Mouse (Mus musculus): ENCODE results near the gene Dlg2.
"Not testable (repeated sequence)": the region's sequence is repeated elsewhere in the genome, so short reads cannot be mapped to it uniquely, and the experiment has no call there.

The Dlg2 gene

GRCm38 (mm10) chr7:90825640-90826039 lies 349.2 kb downstream of the Dlg2 start:
- in situ Hi-C loops (cut with MboI, MseI), result no loop called here

- in situ Hi-C loops (cut with MboI, MseI), result no loop called here
These were observed 364.8 kb downstream of the Dlg2 start for GRCm38 (mm10) chr7:90841276-90841675.

- in situ Hi-C loops (cut with MboI, MseI), result no loop called here
These were observed 367.1 kb downstream of the Dlg2 start for GRCm38 (mm10) chr7:90843345-90844293.

- in situ Hi-C loops (cut with MboI, MseI), result not testable (repeated sequence)
These were observed 400.3 kb downstream of the Dlg2 start for GRCm38 (mm10) chr7:90876796-90877195.

- in situ Hi-C loops (cut with MboI, MseI), result no loop called here
These were observed 406.3 kb downstream of the Dlg2 start for GRCm38 (mm10) chr7:90882740-90883139.

GRCm38 (mm10) chr7:90886396-90887006 lies 410.0 kb downstream of the Dlg2 start:
- in situ Hi-C loops (cut with MboI, MseI), result no loop called here

GRCm38 (mm10) chr7:90887007-90887720 lies 410.7 kb downstream of the Dlg2 start:
- in situ Hi-C loops (cut with MboI, MseI), result no loop called here

GRCm38 (mm10) chr7:90927441-90927840 lies 451.0 kb downstream of the Dlg2 start:
- in situ Hi-C loops (cut with MboI, MseI), result no loop called here

GRCm38 (mm10) chr7:90940726-90941125 lies 464.3 kb downstream of the Dlg2 start:
- in situ Hi-C loops (cut with MboI, MseI), result no loop called here

GRCm38 (mm10) chr7:90947073-90947472 lies 470.6 kb downstream of the Dlg2 start:
- in situ Hi-C loops (cut with MboI, MseI), result no loop called here

- in situ Hi-C loops (cut with MboI, MseI), result no loop called here
These were observed 472.7 kb downstream of the Dlg2 start for GRCm38 (mm10) chr7:90949212-90949611.

GRCm38 (mm10) chr7:90977241-90977640 lies 500.8 kb downstream of the Dlg2 start:
- in situ Hi-C loops (cut with MboI, MseI), result no loop called here

GRCm38 (mm10) chr7:90982069-90982468 lies 505.6 kb downstream of the Dlg2 start:
- in situ Hi-C loops (cut with MboI, MseI), result no loop called here

GRCm38 (mm10) chr7:91010655-91011054 lies 534.2 kb downstream of the Dlg2 start:
- in situ Hi-C loops (cut with MboI, MseI), result no loop called here

GRCm38 (mm10) chr7:91044998-91045741 lies 568.7 kb downstream of the Dlg2 start:
- in situ Hi-C loops (cut with MboI, MseI), result no loop called here

GRCm38 (mm10) chr7:91045742-91046098 lies 569.2 kb downstream of the Dlg2 start:
- in situ Hi-C loops (cut with MboI, MseI), result no loop called here

GRCm38 (mm10) chr7:91063297-91064040 lies 587.0 kb downstream of the Dlg2 start:
- in situ Hi-C loops (cut with MboI, MseI), result no loop called here

- in situ Hi-C loops (cut with MboI, MseI), result no loop called here
These were observed 595.6 kb downstream of the Dlg2 start for GRCm38 (mm10) chr7:91071751-91072707.

- in situ Hi-C loops (cut with MboI, MseI), result no loop called here
These were observed 609.6 kb downstream of the Dlg2 start for GRCm38 (mm10) chr7:91086071-91086470.
